Mouse (Mus musculus) splenic B cell, adult 2 months (primary cell): Measurements from ENCODE around the gene Chrnd.

Experiments
- DNase-seq: peaks from one replicate; pipeline ENCODE4 v3.0.0-alpha.2; 2011; ENCODE audit warnings: low read depth, low spot score
- H3K27me3 ChIP-seq: 2 replicates; pipeline ENCODE4 v1.6.1; 2012; ENCODE audit warnings: mild to moderate bottlenecking, low read length, moderate library complexity, mixed read lengths; ENCODE audit not compliant: control insufficient read depth, poor library complexity, insufficient read depth, severe bottlenecking
- H3K36me3 ChIP-seq: 2 replicates; pipeline ENCODE4 v1.6.1; 2012; ENCODE audit warnings: mild to moderate bottlenecking, low read length, moderate library complexity, mixed read lengths; ENCODE audit not compliant: control insufficient read depth, poor library complexity, insufficient read depth, severe bottlenecking

The Chrnd gene

GRCm38 (mm10) chr1:87243021-87243420, 52.6 kb downstream of the Chrnd start:
- Histone ChIP-seq H3K36me3 (peaks cover 2% of the 10 kb centered on the region; the same call in 1 of the 2 replicates), H3K27me3 (no peaks in the 10 kb centered on the region)
- DNase-seq, result no peak

- H3K36me3 ChIP-seq, result no peaks in the 10 kb centered on the region
- DNase-seq, result no peak
- H3K27me3 ChIP-seq, result no peaks in the 10 kb centered on the region
Measured at GRCm38 (mm10) chr1:87245430-87245829, 55.0 kb downstream of the Chrnd start.

- peak; percentile 74 for DNase-seq
- Histone ChIP-seq H3K27me3 (no peaks in the 10 kb centered on the region), H3K36me3 (no peaks in the 10 kb centered on the region)
Measured at GRCm38 (mm10) chr1:87245929-87246815, 55.8 kb downstream of the Chrnd start.
